Mouse (Mus musculus): ENCODE measurements around the gene Ndufv2. TPM values are rescaled to one million over a fixed set of nuclear protein-coding genes. Genes with fewer than 3 reads are reported as not detected.
"Not testable (repeated sequence)": the region's sequence is repeated elsewhere in the genome, so short reads cannot be mapped to it uniquely, and the experiment has no call there.

The Ndufv2 gene
- polyA plus RNA-seq, 1 experiment from 2014 or later: 482 TPM

DNA sequence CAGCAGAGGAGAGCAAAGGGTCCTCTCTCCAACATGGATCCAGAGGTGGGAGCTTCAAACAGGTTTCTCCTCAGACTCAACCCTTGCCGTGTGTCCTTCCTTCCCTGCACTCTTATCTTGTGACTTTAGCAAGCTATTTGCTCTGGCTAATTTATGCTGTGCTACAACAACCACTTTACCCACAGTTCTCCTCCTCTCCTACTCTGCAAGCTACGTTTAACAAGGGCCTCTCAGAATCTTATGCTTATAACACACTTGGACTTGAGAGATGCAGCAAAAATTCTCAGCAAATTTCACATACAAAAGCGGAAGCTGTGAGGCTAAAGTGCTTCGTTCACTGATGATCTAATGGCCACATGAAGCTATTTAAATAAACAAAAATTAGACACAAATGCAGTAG is 48.0 kb downstream of the Ndufv2 start:
- Histone ChIP-seq H3K36me3 (peaks cover 4% of the 10 kb centered on the region; the same call in 1 of the 2 replicates), H3K4me3 (no peak overlapping the region), H3K4me2 (no peak overlapping the region), H3K27me3 (replicated peaks) (no peaks in the 10 kb centered on the region), H3K4me1 (replicated peaks) (peaks cover 5% of the 10 kb centered on the region), H3K9me3 (replicated peaks) (no peaks in the 10 kb centered on the region), H3K27ac (ENCODE audit: poor library complexity, severe bottlenecking) (no peak overlapping the region), H3K9ac (no peak overlapping the region)
- no peak for ATAC-seq (ENCODE audit: insufficient number of reproducible peaks, low FRiP score)
- 64% methylated on average over 4 of the region's 4 CpGs for whole genome bisulfite sequencing

DNA sequence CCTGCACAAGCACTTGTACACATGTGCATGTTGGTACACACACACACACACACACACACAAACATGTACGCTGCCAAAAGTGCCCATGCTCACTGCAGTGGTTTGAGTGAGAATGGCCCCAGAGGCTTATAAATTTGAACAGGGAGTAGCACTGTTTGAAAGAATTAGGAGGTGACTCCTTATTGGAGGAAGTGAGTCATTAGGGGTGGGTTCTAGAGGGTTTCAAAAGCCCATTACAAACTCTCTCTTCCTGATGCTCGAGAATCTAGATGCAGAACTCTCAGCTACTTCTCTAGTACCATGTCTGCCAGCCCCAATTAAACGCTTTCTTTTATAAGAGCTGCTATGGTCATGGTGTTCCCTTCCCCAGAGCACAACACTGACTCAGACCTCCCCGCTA is 52.6 kb downstream of the Ndufv2 start:
- 83% methylated on average over 4 of the region's 4 CpGs for WGBS
- H3K27ac ChIP-seq (ENCODE audit: poor library complexity, severe bottlenecking): no peak overlapping the region
- H3K27me3 ChIP-seq (replicated peaks): no peaks in the 10 kb centered on the region
- H3K4me2 ChIP-seq: no peak overlapping the region
- H3K36me3 ChIP-seq: peaks cover 15% of the 10 kb centered on the region
- no peak for ATAC-seq (ENCODE audit: insufficient number of reproducible peaks, low FRiP score)
- no peak overlapping the region for H3K9ac ChIP-seq
- no peaks in the 10 kb centered on the region for H3K9me3 ChIP-seq (replicated peaks)
- no peak overlapping the region for H3K4me3 ChIP-seq
- H3K4me1 ChIP-seq (replicated peaks): peaks cover 5% of the 10 kb centered on the region

GRCm38 (mm10) chr17:66048199-66048598 is 53.2 kb downstream of the Ndufv2 start:
- Histone ChIP-seq H3K9ac (no peak overlapping the region), H3K4me2 (no peak overlapping the region), H3K36me3 (peaks cover 16% of the 10 kb centered on the region), H3K27ac (ENCODE audit: poor library complexity, severe bottlenecking) (no peak overlapping the region), H3K4me3 (no peak overlapping the region), H3K27me3 (replicated peaks) (no peaks in the 10 kb centered on the region), H3K4me1 (replicated peaks) (peaks cover under 1% of the 10 kb centered on the region), H3K9me3 (replicated peaks) (no peaks in the 10 kb centered on the region)
- WGBS: 70% methylated on average over 5 of the region's 5 CpGs
- no peak for ATAC-seq (ENCODE audit: insufficient number of reproducible peaks, low FRiP score)

DNA sequence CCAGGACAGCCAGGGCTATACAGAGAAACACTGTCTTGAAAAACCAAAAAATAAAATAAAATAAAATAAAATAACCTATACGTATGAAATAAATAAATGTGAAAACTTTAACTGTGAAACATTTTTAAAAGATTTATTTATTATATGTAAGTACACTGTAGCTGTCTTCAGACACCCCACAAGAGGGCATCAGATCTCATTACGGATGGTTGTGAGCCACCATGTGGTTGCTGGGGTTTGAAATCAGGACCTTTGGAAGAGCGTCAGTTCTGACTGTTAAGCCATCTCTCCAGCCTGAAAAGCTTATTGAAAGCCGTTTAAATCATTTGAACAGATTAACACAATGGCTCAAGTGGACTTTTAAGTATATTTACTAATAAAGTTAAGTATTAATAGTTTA is 57.7 kb downstream of the Ndufv2 start:
- not testable (repeated sequence) for H3K27me3 ChIP-seq (replicated peaks); H3K4me2 ChIP-seq; ATAC-seq (ENCODE audit: insufficient number of reproducible peaks, low FRiP score); H3K4me1 ChIP-seq (replicated peaks); H3K9me3 ChIP-seq (replicated peaks); H3K27ac ChIP-seq (ENCODE audit: poor library complexity, severe bottlenecking); H3K4me3 ChIP-seq; H3K9ac ChIP-seq
- 87% methylated on average over 4 of the region's 4 CpGs for WGBS
- peaks cover 12% of the 10 kb centered on the region for H3K36me3 ChIP-seq

GRCm38 (mm10) chr17:66041020-66041419 is 60.3 kb downstream of the Ndufv2 start:
- no peak for ATAC-seq (ENCODE audit: insufficient number of reproducible peaks, low FRiP score)
- 82% methylated on average over 5 of the region's 5 CpGs for WGBS
- no peak overlapping the region for H3K9ac ChIP-seq
- H3K27ac ChIP-seq (ENCODE audit: poor library complexity, severe bottlenecking): no peak overlapping the region
- no peak overlapping the region for H3K4me2 ChIP-seq
- no peak overlapping the region for H3K4me3 ChIP-seq
- H3K36me3 ChIP-seq: peaks cover 9% of the 10 kb centered on the region
- no peaks in the 10 kb centered on the region for H3K27me3 ChIP-seq (replicated peaks)
- H3K9me3 ChIP-seq (replicated peaks): no peaks in the 10 kb centered on the region
- no peaks in the 10 kb centered on the region for H3K4me1 ChIP-seq (replicated peaks)

DNA sequence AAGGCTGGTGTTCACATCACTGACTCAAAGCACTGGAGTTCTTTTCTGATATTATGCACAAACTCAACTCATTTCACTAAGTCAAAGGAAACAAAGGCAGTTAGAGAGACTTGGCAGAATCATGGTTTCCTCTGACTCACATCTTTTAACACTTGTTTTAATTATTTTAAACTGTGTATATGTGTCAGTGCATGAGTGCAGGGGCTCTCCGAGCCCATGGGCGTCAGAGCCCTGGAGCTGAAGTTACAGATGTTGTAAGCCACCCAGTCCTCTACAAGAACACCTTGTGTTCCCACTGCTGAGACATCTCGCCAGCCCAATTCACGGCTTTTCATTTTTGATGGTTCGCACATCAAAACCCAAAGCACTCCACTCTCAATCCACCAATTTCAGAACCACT is 68.1 kb downstream of the Ndufv2 start:
- Histone ChIP-seq H3K9me3 (replicated peaks) (no peaks in the 10 kb centered on the region), H3K36me3 (peaks cover 7% of the 10 kb centered on the region; the same call in 1 of the 2 replicates), H3K4me3 (no peak overlapping the region), H3K9ac (no peak overlapping the region), H3K4me2 (no peak overlapping the region), H3K27ac (ENCODE audit: poor library complexity, severe bottlenecking) (no peak overlapping the region), H3K4me1 (replicated peaks) (no peaks in the 10 kb centered on the region), H3K27me3 (replicated peaks) (no peaks in the 10 kb centered on the region)
- no peak for ATAC-seq (ENCODE audit: insufficient number of reproducible peaks, low FRiP score)
- 81% methylated on average over 5 of the region's 5 CpGs for WGBS

DNA sequence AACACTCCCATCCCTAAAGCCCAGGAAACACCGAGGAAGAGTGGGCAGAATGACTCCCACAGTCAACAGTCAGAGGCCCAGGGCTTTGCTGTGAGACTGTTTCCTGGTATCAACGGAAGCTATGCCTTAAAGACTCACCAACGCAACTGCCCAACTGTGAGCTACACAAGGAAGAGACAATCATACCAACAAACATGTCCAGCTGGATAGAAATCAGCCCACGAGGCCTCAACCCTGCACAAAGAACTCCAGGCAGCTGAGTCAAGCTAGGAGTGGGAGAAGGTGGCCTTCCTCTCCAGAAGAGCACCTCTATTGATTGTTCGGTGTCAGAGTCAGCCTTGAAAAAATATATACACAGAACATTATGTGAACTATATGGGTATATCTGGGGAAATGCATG is 69.4 kb downstream of the Ndufv2 start:
- Histone ChIP-seq H3K27me3 (replicated peaks) (no peaks in the 10 kb centered on the region), H3K27ac (ENCODE audit: poor library complexity, severe bottlenecking) (no peak overlapping the region), H3K36me3 (peaks cover 12% of the 10 kb centered on the region), H3K9me3 (replicated peaks) (0 out of 2 replicates have a peak, but pooled peaks cover 2% of the 10 kb centered on the region), H3K9ac (no peak overlapping the region), H3K4me3 (no peak overlapping the region), H3K4me1 (replicated peaks) (no peaks in the 10 kb centered on the region), H3K4me2 (no peak overlapping the region)
- no peak for ATAC-seq (ENCODE audit: insufficient number of reproducible peaks, low FRiP score)
- WGBS: 83% methylated on average over 5 of the region's 5 CpGs

Other genes with a start within 250 kb of the Ndufv2 start
- gene Ralbp1, start 215.8 kb downstream of the Ndufv2 start, polyA plus RNA-seq (2016; fragmentation: Nextera tagmentation; extraction: Ambion mirVana): 40.9 and 41.1 TPM in 2 replicates
- 109 TPM in 2 replicates for gene Twsg1, start 150.3 kb downstream of the Ndufv2 start, polyA plus RNA-seq (2016; fragmentation: Nextera tagmentation; extraction: Ambion mirVana)
- 18.7 and 19.6 TPM in 2 replicates for gene Ankrd12, start 24.5 kb downstream of the Ndufv2 start, polyA plus RNA-seq (2016; fragmentation: Nextera tagmentation; extraction: Ambion mirVana)
- gene Washc1, start 10.0 kb upstream of the Ndufv2 start, polyA plus RNA-seq (2016; fragmentation: Nextera tagmentation; extraction: Ambion mirVana): 27.6 and 30.2 TPM in 2 replicates
- gene Ddx11, start 22.0 kb upstream of the Ndufv2 start, polyA plus RNA-seq (2016; fragmentation: Nextera tagmentation; extraction: Ambion mirVana): 18.0 and 20.5 TPM in 2 replicates